Mouse (Mus musculus) layer of hippocampus, postnatal 10 days (tissue): ENCODE results near the gene Etv3. TPM values are rescaled to one million over a fixed set of nuclear protein-coding genes. Genes with fewer than 3 reads are reported as not detected.
"Not testable (repeated sequence)": the region's sequence is repeated elsewhere in the genome, so short reads cannot be mapped to it uniquely, and the experiment has no call there.

ENCODE experiments used
- DNase-seq, 2 experiments: peaks; one replicate each; pipeline ENCODE4 v3.0.0; 2021; ENCODE audit warnings: low spot score in 2 of 2
- long read RNA-seq: library from polyadenylated mRNA; stranded (forward); transcript quantifications from one replicate; pipeline ENCODE4 v2.0.0, GENCODE M21; 2023
- total RNA-seq, 2 experiments: library from RNA; stranded (reverse); gene quantifications; 2 replicates each; pipeline ENCODE4 v1.2.3; 2021

The Etv3 gene
- total RNA-seq = 10 to 100 TPM; 14.4 to 18.0 TPM
- long read RNA-seq, full-length matches to known transcripts = 2 of 2 reads
- long read RNA-seq, partial matches to known transcripts = 0 of 2 reads
- long read RNA-seq, other reads (novel, unspliced or antisense) = 0 of 2 reads

DNA sequence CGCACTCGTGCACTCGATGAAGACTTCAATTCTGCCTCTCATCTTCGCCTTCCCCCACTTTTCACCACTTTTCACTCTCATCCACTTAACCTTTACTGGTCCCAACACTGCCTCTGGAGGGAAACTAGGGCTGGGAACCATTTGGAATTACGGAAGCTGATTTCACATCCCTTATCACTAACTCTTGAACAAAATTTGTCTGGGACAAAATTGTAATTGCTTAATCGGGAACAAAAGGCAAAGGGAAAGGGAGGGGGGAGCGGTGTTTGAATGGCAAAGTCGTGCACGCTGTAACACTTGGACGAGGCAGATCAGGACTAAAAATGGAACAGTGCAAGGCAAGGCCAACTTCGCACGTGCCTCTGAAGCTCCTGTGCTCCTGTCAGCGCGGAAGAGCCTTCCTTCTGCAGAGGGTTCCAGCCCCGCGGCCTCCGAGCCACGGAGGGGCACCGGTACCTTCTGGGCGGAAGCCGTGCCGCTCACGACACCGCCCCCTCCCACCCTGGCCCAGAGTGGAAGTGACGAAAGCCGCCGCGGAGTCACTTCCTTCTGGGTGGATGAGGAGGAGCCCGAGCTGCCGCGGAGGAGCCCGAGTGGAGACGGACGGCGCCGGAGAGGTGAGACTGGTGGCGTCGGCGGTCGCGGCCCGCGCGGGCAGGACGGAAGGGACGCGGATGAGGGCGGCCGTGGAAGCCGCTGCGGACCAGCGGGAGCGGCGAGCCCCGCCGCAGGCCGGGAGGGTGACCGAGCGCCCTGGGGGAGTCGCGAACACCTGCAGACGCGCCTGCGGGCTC lies at the start of gene Etv3:
Gene Etv3, plus strand, starts transcription at position 365 of the 794 bp plus-strand sequence.
- peak; percentile 87 to 92 for DNase-seq

DNA sequence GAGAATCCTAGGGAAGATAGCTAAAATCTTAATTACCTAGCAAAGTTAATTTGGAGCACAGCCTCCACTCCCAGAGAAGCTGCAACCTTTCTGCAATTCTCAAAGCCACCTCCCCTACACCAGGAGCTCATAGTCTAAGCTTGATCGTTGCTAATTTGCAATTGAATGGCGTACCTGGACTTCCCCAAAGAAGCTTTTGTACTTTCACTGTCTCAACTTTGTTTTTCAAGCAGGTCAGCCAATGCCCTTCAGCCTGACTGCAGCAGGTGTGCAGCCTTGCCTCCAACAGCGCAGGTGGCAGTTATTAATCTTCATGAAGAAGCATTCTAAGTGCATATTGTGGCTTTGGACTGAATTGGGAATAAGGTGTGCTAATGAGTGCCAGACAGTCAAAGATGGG lies 47.3 kb upstream of the Etv3 start:
- DNase-seq = not testable (repeated sequence)

DNA sequence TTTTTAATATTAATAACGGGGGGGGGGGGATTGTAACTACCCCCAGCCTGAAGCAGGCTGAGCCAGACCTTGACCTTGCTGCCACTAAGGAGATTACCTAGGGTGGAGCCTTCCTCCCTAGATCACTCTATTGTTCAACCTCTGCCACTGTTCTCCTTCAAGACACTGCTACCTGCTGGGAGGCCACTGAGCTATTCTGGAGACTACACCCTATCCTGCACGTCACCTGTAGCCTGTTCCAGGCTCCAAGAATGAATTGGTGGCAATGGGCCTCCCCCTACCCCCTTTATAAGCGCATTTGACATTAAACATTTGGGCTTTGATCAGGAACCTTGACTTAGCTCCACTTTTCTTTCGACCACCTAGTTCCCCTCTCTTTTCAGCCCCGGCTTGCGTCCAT lies 46.6 kb upstream of the Etv3 start:
- DNase-seq = not testable (repeated sequence)

DNA sequence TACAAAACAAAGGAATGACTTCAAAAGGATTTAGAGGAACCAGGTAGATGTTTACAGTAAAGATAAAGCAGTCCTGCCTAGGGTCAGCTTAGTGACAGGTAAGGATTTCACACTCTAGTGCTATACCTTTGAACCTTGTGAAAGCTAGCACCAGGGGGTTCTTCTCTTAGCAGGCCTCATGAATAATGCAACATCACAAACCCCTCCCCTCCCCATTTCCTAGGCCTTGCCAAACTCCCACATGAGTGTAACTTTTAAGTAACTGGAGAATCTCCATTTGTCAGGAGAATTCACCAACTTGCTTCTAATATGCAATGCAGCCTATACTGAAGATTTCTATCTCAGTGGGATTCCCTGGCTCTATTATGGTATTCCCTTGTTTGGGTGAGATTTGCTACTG lies 46.0 kb upstream of the Etv3 start:
- not testable (repeated sequence) for DNase-seq

DNA sequence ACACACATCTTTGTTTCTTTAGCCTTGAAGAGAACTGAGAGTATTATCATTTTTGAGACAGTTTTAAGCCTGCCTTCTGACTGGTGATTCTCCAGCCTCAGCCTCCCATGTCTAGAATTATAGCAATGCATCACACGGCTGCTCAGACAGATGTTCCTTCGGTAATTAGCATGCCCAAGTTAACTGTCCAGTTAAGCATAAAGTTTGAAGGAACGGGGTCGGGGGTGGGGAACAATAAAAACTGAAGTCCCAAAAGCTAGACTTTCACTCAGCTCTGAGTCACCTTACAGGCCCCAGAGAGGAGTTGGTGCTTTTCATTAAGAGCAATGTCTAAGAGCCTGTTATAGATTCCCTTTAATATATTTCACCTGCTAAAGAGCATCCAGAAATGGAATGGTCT lies 37.8 kb upstream of the Etv3 start:
- DNase-seq = no peak

DNA sequence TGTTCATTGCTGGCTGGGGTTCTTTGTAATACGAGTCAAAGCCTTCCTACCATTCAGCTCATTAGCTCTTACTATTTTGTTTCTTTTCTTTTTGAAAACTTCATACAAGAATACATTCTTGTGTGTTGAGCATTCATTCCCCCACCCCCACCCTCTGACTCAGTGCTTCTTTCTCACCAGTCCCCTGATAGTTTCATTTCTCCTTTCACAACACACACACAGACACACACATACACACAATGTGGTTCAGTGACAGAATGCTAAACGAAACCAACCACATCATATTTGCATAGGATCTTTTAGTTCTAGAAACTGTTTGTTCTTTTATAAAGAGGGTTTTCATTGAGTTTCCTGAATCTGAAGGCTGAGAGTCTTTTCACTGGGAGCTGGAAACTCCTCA lies 37.3 kb upstream of the Etv3 start:
- DNase-seq = no peak

DNA sequence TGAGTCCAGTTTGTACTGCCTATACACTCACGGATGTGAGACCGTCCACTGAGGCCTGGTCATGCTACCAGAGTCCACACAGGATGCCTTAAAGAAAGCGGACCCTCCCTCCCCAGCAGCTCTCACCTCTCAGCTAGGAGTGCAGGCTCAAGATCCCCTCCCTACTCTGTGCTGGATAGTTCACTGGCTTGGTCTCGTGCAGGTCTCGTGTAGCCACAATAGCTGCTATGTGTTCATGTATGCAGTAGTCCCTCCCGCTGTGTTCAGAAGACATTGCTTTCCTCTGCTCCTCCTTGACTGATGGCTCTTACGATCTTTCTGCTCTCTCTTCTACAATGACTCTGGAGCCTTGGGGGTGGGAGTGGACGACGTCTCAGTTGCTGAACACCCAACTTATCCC lies 26.9 kb upstream of the Etv3 start:
- no peak for DNase-seq

DNA sequence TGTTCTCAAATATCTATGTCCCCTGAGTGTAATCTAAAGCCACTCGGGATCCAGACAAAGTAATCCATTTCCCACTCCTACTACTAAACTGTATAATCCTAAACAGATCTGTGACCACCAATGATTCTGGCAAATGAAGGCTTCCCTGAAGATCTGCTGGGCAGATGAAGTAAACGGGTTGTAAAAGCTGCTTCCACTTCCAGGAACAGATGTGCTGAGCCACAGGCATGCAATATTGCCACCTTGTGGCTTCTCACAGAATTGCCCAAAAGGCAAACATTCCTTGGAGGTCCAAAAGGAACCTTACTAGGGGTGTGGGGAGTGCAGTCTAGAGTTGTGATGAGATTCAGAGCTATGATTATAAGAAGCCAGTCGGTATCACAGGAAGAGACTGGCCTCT lies 26.1 kb upstream of the Etv3 start:
- DNase-seq = peak; percentile 83 to 84

DNA sequence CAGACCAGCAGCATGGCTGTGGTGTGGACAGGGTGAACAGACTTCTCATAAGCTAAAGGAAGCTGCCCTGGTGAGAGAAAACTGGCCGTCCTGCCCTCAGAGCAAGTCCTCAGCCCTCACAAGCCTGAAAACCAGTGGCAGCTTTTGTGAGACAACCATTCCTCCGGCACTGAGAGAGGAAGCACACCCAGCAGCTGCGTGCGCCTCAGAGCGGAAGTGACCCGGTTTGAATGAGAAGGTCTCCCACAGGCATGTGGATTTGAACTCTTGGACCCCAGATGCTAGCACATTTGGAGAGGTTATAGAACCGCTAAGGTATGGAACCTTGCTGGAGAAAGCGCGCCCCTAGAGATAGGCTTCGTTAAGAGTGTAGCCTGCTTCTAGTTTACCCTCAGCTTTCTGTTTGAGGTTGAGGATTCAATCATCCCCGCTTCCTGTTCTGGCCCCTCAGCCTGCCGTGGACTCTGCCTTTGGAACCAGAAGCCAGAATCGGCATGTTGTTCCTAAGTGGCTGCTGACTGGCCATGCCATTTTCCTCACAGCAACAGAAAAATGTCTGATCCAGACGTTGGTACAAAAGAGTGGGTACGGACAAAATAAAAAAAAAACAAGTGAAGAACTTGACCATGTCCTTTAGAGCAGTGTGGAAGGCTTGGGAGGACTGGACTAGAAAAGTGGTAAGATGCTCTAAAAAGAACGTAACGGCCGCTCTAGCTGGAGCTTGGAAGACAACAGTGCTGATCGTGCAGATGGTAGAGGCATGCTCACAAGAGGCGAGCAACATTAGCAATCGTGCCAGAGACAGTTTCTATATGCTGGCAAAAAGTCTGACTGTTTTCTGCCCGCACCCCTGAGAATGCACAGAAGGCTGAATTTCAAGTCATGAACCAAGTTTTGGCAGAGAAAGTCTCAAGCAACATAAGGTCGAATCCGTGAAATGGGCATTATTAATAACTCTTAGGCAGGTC lies 24.8 kb upstream of the Etv3 start:
- DNase-seq = no peak

DNA sequence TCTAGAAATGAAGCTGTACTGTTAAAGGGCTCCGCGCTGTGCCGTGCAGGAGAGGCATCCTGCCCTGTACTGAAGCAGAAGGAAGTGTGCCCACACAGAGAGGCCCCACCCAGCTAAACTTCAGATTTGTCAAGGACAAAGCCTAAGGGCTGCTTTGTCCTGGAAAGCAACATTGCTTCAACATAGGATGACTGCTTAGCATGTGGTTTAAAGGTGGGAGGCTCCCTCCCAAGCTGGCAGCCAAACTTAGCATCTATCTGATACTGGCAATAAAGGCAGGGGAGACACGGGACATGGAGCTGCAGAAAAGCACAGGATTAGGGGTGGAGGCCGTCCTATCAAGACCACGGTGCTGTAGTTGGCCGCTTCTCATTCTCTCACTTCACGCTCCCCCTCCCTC lies 24.1 kb upstream of the Etv3 start:
- DNase-seq = no peak

DNA sequence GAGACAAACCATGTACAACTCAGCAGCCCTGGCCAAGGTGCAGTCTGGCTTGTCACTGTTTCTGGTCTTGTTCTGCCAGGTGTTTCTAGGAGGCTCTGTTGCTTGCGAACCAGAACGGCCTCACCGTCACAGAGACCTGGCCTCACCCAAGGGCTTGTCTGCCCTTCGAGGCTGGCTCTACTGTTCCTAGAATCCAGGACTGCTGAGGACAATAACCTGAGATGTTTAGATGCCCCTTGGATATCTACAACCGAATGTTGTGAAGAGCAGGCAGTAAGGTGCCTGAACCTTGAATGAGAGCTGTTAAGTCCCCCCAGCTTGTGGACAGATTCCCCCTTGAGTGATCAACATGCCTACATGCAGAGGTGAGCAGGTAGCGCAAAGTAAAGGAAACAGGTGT lies 22.4 kb upstream of the Etv3 start:
- DNase-seq = no peak

DNA sequence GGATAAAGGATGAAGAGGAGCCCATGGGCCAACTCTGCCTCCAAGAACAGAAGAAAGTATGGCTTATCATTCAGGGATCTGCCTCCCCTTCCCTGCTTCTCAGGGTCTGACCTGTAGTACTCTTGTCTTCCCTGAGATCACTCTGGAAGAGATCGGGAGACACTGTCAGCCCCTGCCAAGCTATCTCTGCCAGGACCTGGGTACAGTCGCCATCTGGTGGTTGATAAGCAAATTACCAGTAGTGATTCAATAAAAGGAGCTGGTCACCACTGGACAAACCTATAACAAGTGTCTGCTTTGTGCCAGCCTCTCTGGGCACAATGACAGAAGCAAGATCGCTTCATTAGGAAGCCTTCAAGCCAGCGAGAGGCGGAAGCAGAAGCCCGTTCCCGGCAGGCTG lies 20.9 kb upstream of the Etv3 start:
- peak; percentile 45 to 63 for DNase-seq

DNA sequence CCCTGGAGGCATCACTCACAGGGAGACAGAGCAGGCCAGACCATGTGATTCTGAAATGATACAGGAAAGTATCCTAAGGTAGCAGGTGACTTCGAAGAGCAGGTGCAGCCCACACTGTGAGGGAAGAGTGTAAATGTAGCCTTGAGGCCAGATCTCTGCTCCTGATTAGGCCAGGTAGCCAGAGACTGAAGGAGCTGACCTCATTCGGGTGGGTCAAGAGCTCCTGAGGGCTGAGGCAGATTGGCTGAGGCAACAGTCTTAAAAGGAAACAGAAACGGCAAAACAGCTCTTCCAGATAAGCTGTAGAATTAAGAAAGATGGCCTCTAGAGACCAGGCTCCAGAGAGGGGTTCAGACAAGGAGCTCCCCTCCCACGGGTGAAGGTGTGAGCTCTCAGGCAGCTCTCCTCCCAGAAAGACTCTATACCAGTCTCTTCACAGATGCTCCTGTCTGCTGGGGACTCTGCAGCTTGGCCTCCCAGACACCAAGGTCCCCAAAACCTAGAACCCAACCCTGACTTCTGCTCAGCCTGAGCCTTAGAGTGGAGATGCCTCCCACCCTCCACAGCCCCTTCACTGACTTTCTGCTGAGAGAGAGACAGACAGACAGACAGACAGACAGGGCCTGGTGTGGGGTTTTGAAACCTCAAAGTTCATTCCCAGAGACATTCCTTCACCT lies 20.3 kb upstream of the Etv3 start:
- no peak for DNase-seq

DNA sequence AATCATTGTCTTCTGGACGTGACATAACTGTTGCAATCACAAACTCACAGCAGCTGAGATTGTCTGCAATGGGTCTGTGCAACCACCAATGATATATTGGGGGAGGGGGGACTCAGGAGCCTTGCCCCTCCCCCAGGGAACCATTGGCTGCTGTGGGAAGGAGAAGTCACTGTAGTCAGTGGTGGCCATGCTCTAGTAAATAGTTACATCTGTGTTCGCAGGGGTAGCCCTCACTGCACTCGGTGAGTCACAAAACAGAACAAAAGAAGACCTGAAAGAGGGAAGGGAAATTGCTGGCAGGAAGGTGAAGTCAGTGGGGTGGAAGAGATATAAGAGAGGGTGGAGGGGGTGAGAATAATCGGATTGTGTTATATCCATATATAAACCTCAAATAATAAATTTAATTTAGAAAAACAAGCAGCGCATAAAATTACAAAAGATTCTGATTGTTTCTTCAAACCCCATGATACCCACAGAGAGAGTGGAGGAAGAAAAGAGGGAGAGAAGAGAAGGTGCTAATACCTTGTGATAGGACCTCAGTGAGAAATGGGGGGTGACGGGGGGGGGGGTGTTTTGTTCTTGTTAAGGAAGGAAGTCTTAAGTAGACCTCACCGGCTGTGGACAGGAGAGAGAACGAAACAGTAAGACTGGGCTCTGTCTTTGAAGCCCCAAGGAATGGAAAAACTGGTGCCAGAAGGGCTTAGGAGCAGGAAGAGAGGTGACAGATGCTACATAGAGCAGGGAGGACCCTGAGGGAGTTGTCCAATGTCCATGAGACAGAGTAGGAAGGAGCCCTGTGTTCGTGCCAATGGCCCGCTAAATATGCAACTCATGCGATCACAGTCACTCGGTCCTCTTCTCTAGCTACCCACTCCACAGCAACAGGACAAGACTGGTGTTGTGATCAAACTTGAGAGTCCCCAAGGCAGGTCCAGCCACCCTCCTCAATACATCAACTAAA lies 18.5 kb upstream of the Etv3 start:
- no peak for DNase-seq

DNA sequence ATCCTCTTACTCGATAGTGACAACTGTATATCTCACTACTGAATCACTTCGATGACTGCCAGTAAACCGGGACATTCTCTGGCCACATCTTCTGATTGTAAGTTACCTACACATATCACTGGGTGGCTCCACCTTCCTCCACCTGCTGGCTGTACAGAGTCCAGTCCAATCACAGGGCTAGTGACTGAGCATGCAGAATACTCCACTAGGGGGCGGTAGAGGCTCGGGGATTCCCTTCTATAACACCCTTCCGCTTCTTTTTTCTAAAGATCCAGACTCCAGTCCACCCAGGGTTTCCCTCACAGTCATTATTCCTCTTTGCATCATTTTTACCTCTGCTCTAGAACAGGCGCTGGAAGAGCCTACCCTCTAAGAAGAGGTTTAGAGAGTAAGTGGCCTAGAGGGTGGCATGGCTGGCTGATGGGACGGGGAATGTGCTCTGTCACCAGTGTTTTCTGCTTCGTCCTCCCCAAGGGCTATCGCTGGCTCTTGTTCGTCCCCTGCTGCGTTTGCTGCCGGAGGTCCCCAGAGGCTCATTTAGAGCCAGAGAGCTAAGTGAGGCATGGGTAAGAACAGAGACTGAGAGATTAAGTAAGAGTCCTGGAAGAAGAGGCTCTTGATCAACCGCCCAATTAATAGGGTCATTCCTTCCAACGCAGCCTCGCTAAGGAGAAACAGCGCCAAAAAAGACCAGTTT lies 16.9 kb upstream of the Etv3 start:
- DNase-seq = peak; percentile 89 to 90

DNA sequence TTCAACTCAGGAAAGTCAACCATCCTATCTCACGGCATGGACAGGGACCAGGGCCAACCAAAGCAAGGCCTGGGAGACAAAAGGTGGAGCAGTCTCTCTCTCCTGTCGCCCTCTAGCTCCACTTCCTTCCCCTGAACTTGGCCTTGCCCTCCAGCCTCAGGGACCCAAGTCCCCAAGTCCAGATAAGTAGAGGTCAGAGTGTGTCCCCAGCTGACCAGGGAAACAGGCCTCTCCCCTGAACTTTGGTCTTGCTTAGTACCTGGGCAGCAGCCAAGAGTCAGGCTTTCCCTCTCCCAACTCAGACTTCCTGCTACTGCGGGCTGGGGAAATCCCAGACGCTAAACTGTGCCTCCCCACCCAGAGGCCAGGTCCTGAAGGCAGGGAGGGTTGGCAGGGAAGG lies 16.1 kb upstream of the Etv3 start:
- no peak for DNase-seq

DNA sequence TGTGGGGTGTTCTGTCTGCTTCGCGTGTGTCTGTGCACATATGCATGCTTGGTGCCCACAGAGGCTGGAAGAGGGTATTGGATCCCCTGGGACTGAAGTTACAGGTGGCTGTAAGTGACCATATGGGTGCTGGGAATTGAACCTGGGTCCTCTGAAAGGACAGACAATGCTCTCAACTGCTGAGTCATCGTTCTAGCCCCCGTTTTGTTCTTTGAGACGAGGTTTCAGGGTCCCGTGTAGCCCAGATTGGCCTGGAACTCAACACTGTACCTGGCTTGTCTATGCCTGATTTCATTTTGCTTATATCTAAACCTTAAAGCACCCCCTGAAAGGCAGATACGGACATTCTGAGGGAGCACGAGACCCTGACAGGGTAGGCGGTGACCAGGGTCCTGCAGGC lies 14.4 kb upstream of the Etv3 start:
- DNase-seq = no peak

DNA sequence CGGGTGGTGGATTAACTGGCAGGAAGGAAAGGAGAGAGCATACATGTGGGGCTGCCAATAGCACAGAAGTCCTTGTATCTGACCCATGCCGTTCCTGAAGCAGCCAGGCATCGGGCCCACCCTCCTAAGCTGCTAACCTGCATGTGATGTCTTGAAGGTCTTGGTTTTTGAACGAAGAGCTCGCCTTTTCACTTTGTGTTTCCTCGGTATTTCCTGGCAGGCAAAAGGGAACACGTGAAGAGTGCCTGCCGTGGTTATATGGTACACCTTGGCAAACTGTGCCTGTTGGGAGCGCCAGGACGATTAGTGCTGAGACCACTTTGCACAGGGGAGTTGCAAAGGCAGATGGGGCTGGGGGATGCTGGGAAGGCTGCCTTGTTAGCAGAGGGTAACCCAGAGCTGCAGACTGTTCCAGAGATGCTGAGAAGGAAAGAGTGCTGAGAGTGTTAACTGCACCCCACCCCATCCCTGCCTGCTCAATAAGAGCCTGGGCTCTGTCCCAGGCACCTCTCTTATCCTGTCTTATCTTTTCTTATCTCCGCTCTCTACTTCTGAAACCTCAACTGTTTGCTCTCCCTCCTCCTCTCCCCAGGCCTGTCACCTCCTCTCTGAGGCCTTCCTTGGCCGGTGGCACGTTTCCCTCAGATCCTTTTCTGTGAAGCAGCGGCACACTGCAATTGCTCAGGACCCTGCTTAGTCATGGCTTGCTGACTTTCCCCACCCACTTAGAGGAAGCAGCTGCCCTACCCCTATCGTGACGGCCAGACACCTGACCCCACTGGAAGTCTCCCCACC lies 13.0 kb upstream of the Etv3 start:
- DNase-seq = no peak

DNA sequence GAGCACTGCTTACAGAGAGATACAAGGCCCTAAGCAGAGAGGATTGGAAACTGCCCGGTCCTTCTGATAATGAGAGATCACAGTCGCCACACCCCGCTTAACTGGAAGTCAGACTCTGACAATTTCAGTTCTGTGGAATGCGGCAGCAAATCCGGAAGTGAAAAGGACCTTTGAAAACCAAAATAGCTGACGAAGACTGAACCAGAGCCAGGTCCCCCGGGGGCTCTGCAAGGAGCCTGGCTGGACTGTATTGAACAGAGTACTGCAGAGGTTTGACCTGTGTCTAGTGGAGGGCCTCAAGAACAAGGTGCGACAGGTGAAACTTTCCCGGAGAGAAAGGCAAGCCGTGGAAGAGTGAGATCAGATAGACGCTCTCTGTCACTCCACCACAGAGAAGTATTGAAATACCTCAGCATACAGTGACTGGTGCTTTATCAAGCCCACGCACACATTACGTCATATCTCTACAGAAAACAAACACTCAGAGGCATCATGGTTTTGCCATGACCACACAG lies 9.6 kb upstream of the Etv3 start:
- no peak for DNase-seq
